Mouse (Mus musculus): ENCODE results near the gene Dnaaf5. TPM values are rescaled to one million over a fixed set of nuclear protein-coding genes. Genes with fewer than 3 reads are reported as not detected.

Gene Dnaaf5
- polyA plus RNA-seq, 2 experiments from 2014 or later, result 8.2 to 16.0 TPM

- ATAC-seq, result no peak
Measured at GRCm38 (mm10) chr5:139141326-139141725, 8.7 kb upstream of the Dnaaf5 start.

GRCm38 (mm10) chr5:139143890-139144289, 6.1 kb upstream of the Dnaaf5 start:
- no peak for ATAC-seq

- no peak for ATAC-seq
Measured at GRCm38 (mm10) chr5:139145726-139146125, 4.3 kb upstream of the Dnaaf5 start.

GRCm38 (mm10) chr5:139146476-139147075, 3.4 kb upstream of the Dnaaf5 start:
- no peak for ATAC-seq

GRCm38 (mm10) chr5:139147178-139148078, 2.6 kb upstream of the Dnaaf5 start:
- ATAC-seq, result no peak

GRCm38 (mm10) chr5:139149006-139149672, 884 bp upstream of the Dnaaf5 start:
- peak; percentile 0 for ATAC-seq

- no peak for ATAC-seq
Measured at GRCm38 (mm10) chr5:139150603-139151031, 594 bp downstream of the Dnaaf5 start.

GRCm38 (mm10) chr5:139160899-139161298, 10.9 kb downstream of the Dnaaf5 start:
- peak; percentile 34 for ATAC-seq

GRCm38 (mm10) chr5:139161632-139162031, 11.6 kb downstream of the Dnaaf5 start:
- peak; percentile 38 for ATAC-seq

GRCm38 (mm10) chr5:139166781-139167361, 16.8 kb downstream of the Dnaaf5 start:
- peak; percentile 91 for ATAC-seq

GRCm38 (mm10) chr5:139167548-139167947, 17.5 kb downstream of the Dnaaf5 start:
- no peak for ATAC-seq

GRCm38 (mm10) chr5:139171929-139172328, 21.9 kb downstream of the Dnaaf5 start:
- ATAC-seq, result no peak

- ATAC-seq, result no peak
Measured at GRCm38 (mm10) chr5:139174141-139174540, 24.1 kb downstream of the Dnaaf5 start.

- ATAC-seq, result peak; percentile 46
Measured at GRCm38 (mm10) chr5:139174556-139175547, 24.8 kb downstream of the Dnaaf5 start.

- ATAC-seq, result peak; percentile 85
Measured at GRCm38 (mm10) chr5:139178895-139179631, 29.0 kb downstream of the Dnaaf5 start.

- no peak for ATAC-seq
Measured at GRCm38 (mm10) chr5:139183131-139183530, 33.1 kb downstream of the Dnaaf5 start.

- no peak for ATAC-seq
Measured at GRCm38 (mm10) chr5:139183601-139184000, 33.6 kb downstream of the Dnaaf5 start.

- no peak for ATAC-seq
Measured at GRCm38 (mm10) chr5:139184897-139185296, 34.9 kb downstream of the Dnaaf5 start.

- ATAC-seq, result no peak
Measured at GRCm38 (mm10) chr5:139189726-139190125, 39.7 kb downstream of the Dnaaf5 start.

GRCm38 (mm10) chr5:139190958-139191357, 40.9 kb downstream of the Dnaaf5 start:
- ATAC-seq, result no peak

GRCm38 (mm10) chr5:139198779-139199178, 48.8 kb downstream of the Dnaaf5 start:
- ATAC-seq, result no peak

Data from CD4-positive, CD25-positive, alpha-beta regulatory T cell, adult 4 months (primary cell).